Mouse (Mus musculus): ENCODE measurements around the gene Arl3.

DNA sequence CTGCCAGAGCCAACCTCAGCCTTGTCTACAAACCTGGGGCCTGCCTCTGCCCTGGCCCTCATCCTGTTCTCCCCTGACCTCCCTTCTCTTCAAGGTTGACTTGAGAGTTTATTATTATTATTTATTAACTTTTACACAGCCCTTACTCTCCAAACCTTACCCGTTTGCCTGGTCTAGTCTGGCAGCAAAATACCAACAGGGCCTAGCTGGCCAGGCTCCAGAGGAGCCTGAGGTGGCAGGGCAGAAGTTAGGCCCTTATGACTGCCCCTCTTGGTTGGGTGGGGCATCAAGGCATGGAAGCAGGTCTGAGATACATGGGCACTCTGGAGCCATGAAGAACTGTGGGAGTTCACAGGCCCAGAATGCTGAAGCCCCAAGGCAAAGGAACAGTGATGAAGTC lies 65.2 kb downstream of the Arl3 start:
- TF ChIP-seq MAX (IDR thresholded peaks at IDR 0.05; ENCODE audit: low read length), result no peak
- TF ChIP-seq CTCF (conservative IDR thresholded peaks at IDR 0.05 in 1 of 2, IDR thresholded peaks at IDR 0.05 in 1 of 2; ENCODE audit: low read depth in 2 of 2, low read length in 2 of 2), result no peak

Measured in CH12.LX (cell line).